Mouse (Mus musculus) lung, postnatal 0 days (tissue): Measurements from ENCODE around the gene Nipsnap1.

Source experiments
- CTCF ChIP-seq: IDR thresholded peaks from 2 replicates; pipeline ENCODE4 v1.5.1; 2016; ENCODE audit warnings: antibody characterized with exemption, mild to moderate bottlenecking
- EP300 ChIP-seq: IDR thresholded peaks from 2 replicates; pipeline ENCODE4 v1.6.1; 2016; ENCODE audit warnings: antibody characterized with exemption, mild to moderate bottlenecking, control low read depth

GRCm38 (mm10) chr11:4853021-4853420 lies 20.7 kb upstream of the Nipsnap1 start:
- TF ChIP-seq CTCF (no peak), EP300 (no peak)
